Mouse (Mus musculus): ENCODE measurements around the gene Kat2a. TPM values are rescaled to one million over a fixed set of nuclear protein-coding genes. Genes with fewer than 3 reads are reported as not detected.

Kat2a gene
- polyA plus RNA-seq, 1 experiment from 2014 or later: 41.6 TPM

Other genes starting within 250 kb of the Kat2a start
- gene Klhl11, start 239.7 kb downstream of the Kat2a start, polyA plus RNA-seq (2015; fragmentation: Nextera tagmentation; extraction: Ambion mirVana): 12.1 and 12.2 TPM in 2 replicates
- gene Acly, start 184.5 kb downstream of the Kat2a start, polyA plus RNA-seq (2015; fragmentation: Nextera tagmentation; extraction: Ambion mirVana): 251 and 271 TPM in 2 replicates
- gene Ttc25, start 166.9 kb downstream of the Kat2a start, polyA plus RNA-seq (2015; fragmentation: Nextera tagmentation; extraction: Ambion mirVana): 1.6 and 1.9 TPM in 2 replicates
- 20.1 and 20.8 TPM in 2 replicates for gene Cnp, start 137.6 kb downstream of the Kat2a start, polyA plus RNA-seq (2015; fragmentation: Nextera tagmentation; extraction: Ambion mirVana)
- gene Nkiras2, start 93.2 kb downstream of the Kat2a start, polyA plus RNA-seq (2015; fragmentation: Nextera tagmentation; extraction: Ambion mirVana): 94.7 and 101 TPM in 2 replicates
- 283 and 285 TPM in 2 replicates for gene Dnajc7, start 92.3 kb downstream of the Kat2a start, polyA plus RNA-seq (2015; fragmentation: Nextera tagmentation; extraction: Ambion mirVana)
- 0.18 and 0.48 TPM in 2 replicates for gene Zfp385c, start 20.0 kb downstream of the Kat2a start, polyA plus RNA-seq (2015; fragmentation: Nextera tagmentation; extraction: Ambion mirVana)
- 1.8 and 2.1 TPM in 2 replicates for gene Dhx58, start 8.2 kb downstream of the Kat2a start, polyA plus RNA-seq (2015; fragmentation: Nextera tagmentation; extraction: Ambion mirVana)
- gene Hspb9, start 1.4 kb upstream of the Kat2a start, polyA plus RNA-seq (2015; fragmentation: Nextera tagmentation; extraction: Ambion mirVana): not detected in 2 replicates
- 22.7 and 23.1 TPM in 2 replicates for gene Rab5c, start 25.8 kb upstream of the Kat2a start, polyA plus RNA-seq (2015; fragmentation: Nextera tagmentation; extraction: Ambion mirVana)
- 3.4 and 4.6 TPM in 2 replicates for gene Kcnh4, start 47.5 kb upstream of the Kat2a start, polyA plus RNA-seq (2015; fragmentation: Nextera tagmentation; extraction: Ambion mirVana)
- gene Hcrt, start 50.5 kb upstream of the Kat2a start, polyA plus RNA-seq (2015; fragmentation: Nextera tagmentation; extraction: Ambion mirVana): not detected in 2 replicates
- gene Ghdc, start 58.5 kb upstream of the Kat2a start, polyA plus RNA-seq (2015; fragmentation: Nextera tagmentation; extraction: Ambion mirVana): 1.9 and 2.4 TPM in 2 replicates
- 11.1 and 14.0 TPM in 2 replicates for gene Stat5b, start 138.3 kb upstream of the Kat2a start, polyA plus RNA-seq (2015; fragmentation: Nextera tagmentation; extraction: Ambion mirVana)
- 0.85 and 1.2 TPM in 2 replicates for gene Stat5a, start 146.9 kb upstream of the Kat2a start, polyA plus RNA-seq (2015; fragmentation: Nextera tagmentation; extraction: Ambion mirVana)
- 24.6 and 29.1 TPM in 2 replicates for gene Stat3, start 227.1 kb upstream of the Kat2a start, polyA plus RNA-seq (2015; fragmentation: Nextera tagmentation; extraction: Ambion mirVana)

All from forebrain, embryonic 13.5 days (tissue).